Mouse (Mus musculus): ENCODE data around the gene Nwd2.

GRCm38 (mm10) chr5:63818975-63819374 is 170.1 kb downstream of the Nwd2 start:
- TF ChIP-seq EP300 (IDR thresholded peaks at IDR 0.05; ENCODE audit: low read depth) (no peak), CTCF (IDR thresholded peaks at IDR 0.05; ENCODE audit: low read depth) (no peak)

Data from heart, postnatal 0 days (tissue).